Mouse (Mus musculus): ENCODE data around the gene Mns1.
"Not testable (repeated sequence)": the region's sequence is repeated elsewhere in the genome, so short reads cannot be mapped to it uniquely, and the experiment has no call there.

Mns1 gene

DNA sequence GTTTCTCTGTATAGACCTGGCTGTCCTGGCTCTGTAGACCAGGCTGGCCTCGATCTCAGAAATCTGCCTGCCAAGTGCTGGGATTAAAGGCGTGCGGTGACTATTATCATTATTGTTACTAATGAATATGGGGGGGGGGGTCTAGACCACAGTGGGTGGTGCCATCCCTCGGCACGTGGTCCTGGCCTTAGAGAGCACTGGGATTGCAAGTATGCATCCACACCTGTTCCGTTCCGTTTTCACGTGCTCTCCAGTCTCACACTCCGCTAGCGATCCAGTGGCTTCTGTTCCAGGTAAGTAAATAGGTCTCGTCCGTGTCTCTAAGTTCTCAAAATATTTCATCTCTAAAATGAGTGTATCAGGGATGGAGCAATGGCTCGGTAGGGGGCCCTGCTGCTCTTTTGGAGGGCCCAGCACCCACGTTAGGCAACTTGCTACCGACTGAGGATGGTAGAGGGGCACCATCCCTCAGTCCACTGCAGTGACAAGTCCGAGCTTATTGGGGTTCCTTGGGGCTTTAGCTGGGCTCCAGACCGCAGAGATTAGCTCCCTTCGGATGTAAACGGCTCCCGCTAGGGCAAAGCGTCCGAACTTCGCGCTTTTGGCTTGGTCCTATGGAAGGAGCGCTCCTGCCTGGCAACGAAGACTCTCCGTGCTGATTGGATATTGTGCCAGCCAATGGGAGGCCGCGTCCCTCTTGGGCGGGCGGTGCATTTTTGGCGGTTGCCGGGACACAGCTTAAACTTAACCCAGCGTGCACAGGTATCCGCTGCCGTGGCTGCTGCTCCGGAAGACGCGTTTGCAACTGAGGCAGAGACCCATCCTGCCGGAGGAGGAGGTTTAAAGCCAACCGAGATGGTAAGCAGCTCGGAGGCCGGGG is at the start of gene Mns1:
Gene Mns1 (plus strand): TSS at position 190 of the 880 bp plus-strand sequence.
- DNase-seq (ENCODE audit: low spot score in 2 of 2): peak; percentile 91 to 95

DNA sequence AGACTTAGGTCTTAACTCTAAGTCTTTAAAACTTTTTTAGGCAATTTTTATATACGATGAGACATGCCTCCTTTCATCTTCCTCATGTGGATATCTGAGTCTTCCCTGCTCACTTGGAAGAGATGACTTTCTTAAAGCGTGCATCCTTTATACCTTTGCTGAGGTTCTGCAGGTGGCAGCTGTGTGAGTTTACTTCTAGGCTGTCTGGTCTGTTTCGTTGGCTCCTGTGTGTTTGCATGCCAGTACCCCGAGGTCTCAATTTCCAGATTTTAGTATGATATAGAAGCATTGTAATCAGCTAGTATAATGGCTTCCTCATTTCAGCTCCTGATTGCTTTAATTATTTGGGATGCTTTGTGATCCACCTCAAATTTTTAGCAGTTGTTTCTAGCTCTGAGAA is 48.9 kb upstream of the Mns1 start:
- DNase-seq (ENCODE audit: low spot score in 2 of 2): no peak

DNA sequence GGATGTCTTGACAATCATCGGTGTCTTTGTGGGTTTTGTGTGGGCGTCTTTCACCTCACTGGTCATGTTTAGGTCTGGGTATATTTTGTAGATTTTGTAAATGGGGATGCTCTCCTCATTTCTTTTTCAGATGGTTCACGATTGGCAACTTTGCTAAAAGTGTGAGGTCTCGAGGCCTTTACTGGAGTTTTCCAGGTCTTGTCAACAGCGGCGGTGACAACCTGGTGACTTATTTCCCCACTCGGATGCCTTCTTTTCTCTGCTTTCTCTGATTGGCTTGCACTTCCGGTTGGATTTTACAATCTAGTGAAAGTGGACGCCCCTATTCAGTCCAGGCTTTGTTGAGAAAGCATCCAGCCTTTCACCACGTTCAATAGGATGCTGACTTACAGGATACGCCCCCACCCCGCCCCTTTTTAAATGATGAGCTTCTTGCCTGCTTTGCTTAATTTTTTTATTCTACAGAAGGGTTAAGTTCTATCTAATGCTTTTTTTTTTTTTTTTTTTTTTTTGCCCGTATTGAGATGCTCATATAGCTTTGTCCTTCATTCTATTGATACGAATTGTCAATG is 48.3 kb upstream of the Mns1 start:
- DNase-seq (ENCODE audit: low spot score in 2 of 2): no peak

DNA sequence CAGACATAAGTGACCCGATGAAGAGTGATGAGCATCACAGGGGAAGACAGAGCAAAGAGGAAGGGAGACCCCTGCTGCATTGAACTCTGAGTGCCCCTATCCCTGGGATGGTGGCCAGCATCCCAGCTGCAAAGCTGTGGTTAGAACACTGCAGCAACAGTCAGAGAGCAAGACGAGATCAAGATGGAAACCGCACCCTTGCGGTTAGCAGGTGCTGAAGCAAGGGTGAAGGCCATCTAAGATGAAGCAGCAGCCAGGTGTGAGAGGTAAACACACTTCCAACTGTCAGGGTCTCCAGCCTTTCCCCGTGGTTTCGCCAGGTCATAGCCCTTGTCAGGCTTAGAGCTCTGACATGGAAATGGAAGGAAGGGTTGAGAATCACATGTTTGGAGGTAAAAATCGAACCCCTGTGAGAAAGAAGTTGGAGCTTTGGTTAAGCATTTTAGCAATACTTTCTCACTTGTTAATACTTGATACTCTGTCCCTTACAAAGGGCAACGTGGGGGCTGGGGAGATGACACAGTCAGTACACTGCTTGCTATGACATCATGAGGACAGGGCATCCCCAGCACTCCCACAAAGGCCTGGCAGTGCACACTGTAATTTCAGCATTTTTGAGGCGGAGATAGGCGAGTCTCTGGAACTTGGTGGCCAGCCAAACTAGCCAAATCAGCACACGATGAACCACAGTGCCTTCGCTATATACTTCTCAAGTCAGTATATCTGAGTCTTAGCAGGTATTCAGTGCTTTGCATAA is 47.3 kb upstream of the Mns1 start:
- DNase-seq (ENCODE audit: low spot score in 2 of 2): no peak

DNA sequence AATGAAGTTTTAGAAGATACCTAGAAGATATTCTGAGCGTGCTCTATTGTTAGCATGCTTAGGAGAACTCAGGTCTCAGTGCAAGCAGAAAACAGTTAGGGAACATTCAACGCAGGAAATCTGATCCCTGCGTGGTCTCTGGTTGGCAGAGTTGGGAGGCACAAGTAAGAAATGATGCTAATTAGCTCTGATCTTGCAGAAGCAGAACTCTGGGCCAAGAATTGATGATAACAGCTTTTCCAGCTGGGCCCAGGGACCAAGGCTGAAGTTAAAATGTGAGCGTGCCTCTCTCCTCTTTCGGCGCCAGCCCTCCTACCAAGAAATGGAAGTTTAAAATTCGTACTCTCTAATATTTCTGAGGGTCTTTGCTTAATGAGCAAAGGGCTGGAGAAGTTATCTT is 45.1 kb upstream of the Mns1 start:
- no peak for DNase-seq (ENCODE audit: low spot score in 2 of 2)

DNA sequence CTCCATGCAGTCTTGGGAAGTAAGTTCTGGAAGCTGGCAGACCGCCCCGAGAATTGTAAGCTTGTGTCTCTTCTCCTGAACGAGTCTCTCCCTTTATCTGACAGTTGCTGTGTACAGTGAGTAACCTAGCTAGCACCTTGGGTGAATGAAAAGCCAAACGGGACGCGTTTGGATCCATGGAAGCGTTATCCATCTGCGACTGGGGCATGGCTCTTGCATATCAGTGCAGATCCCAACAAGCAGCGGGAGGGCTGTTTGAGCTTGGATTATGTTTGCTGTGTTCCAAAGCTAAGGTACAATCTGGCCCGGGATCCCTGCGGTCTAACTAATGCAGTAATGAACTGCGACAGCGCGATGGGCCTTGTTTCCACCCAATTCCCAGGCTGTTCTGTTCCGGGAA is 44.6 kb upstream of the Mns1 start:
- DNase-seq (ENCODE audit: low spot score in 2 of 2): no peak

DNA sequence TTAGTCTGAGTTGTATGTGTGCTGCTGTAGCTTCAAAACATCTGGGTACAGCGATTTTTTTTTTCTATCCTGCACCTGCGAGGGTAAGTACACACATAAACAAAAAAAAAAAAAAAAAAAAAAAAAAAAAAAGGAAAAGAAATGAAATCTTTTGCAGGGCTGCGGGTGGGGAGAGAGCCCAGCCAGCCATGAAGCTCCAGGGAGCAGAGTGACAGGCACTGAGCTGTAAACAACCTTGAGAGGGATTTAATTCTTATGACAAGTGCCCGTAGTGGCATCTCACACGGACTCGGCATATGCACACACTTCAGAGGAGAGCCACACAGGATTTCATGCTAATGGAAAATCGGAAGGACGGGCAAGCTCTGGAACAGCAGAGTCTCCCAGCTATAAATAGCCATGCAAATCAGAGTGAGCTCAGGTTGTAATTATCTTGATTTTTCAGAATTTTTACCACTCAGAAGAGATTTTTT is 43.9 kb upstream of the Mns1 start:
- DNase-seq (ENCODE audit: low spot score in 2 of 2): no peak

DNA sequence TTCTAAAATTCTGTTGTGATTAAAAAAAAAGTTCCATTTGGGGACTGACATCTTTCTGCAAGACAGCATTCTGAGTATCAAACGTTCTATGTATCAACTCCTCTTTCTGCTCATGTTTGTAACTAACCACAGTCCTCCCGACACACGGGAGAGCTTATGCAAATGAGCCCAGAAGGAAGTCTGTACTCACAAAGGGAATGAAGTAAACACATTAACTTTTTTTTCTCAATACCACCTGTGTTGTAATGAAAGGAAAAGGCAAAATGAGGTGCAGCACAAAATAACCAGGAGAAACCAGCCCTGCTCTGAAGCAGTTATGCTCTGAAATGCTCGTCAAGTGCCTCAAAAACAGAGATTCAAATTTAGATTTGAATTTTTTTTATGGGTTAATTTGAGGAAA is 37.7 kb upstream of the Mns1 start:
- no peak for DNase-seq (ENCODE audit: low spot score in 2 of 2)

DNA sequence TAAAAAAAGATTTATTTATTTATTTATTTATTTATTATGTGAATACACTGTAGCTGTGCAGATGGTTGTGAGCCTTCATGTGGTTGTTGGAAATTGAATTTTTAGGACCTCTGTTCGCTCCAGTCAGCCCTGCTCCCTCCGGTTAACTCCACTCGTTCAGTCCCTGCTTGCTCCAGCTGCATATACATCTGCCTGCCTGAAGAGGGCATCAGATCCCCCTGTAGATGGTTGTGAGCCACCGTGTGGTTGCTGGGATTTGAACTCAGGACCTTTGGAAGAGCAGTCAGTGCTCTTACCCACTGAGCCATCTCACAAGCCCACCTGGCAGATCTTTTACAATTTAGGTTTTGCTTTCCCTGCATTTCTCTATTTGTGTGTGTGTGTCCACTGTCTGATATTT is 36.0 kb upstream of the Mns1 start:
- DNase-seq (ENCODE audit: low spot score in 2 of 2): not testable (repeated sequence)

DNA sequence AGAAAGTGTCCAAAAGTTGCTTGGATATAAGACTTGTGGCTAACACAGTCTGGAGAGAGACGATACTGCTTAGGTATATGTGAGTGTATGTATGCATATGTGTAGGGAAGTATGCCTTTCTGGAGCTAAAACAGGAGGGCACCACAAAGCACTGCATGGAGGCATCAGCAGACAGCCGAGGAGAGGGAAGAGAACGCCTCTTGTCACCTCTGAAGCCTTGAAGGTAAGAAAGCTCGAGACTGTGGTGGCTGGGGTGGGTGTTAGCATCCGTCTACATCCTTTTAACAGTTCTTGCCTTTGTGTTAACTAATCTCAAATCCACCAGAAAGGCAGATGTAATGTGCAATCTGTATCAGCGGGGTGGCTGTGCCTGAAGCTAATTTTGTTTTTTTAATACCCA is 34.4 kb upstream of the Mns1 start:
- no peak for DNase-seq (ENCODE audit: low spot score in 2 of 2)

DNA sequence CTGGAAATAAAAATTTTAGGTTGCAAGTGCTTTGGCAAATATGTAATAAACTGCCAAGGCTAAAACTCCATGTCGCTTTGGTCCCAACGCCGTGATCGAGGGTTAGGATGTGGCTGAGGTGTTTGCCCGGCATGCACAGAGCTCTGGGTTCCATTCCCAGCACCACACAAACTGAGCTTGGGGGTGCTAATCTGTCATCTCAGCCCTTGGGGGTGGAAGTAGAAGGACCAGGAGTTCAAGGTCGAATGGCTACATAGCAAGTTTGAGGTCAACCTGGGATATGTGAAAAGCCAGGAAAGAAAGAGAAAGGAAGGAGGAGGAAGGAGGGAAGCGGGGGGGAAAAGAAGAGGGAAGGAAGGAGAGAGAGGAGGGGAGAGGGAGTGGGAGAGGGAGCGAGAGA is 33.4 kb upstream of the Mns1 start:
- DNase-seq (ENCODE audit: low spot score in 2 of 2): no peak

DNA sequence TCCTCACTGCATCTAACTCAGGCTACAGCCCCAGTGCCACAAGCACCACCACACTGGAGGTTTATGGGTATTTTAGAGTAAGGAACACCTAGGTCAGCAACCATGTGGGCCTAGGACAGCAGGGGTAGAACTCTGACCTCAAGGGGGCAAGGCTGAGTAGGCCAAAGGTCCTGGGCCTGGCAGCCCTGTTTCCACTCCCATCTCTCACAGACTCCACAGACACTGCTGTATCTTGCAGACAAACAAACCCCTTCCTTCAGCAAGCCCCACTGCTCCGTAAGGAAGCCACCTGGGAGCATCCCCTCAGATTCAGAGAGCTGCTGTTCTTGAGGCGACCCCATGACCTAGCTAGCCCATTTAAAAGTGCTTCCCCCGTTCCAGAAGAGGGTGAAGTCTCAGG is 32.9 kb upstream of the Mns1 start:
- DNase-seq (ENCODE audit: low spot score in 2 of 2): no peak

DNA sequence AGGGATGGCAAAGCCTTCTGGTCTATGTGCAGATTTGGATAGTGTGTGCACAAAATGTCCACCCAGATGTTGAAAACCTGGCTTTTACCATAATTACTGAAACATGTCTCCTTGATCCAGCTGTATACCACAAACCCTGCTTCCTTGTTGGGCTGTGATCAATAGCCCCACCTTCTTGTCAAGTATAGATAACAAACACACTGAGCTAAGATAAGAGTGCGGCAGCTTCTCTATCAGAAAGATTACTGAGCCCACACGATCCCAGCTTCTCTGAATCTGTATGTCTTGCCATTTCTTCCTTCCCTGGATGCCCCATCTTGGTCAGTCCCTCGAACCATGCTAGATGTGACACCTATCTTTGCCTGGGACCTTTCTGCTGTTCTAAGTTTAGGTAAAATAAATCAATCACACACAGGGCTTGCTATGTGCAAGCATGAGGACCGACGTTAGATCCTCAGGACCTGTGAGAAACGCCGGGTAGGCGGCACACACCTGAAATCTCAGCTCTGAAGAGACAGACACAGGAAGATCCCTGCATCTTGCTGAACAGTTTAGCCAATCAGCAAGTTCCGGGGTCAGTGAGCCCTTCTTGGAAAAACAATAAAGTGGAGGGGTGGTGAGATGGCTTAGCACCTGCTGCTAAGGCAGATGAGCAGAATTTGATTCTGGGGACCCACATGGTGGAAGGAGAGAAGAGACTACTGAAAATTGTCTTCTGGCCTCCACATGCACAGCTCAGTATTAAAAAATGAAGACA is 31.8 kb upstream of the Mns1 start:
- no peak for DNase-seq (ENCODE audit: low spot score in 2 of 2)

DNA sequence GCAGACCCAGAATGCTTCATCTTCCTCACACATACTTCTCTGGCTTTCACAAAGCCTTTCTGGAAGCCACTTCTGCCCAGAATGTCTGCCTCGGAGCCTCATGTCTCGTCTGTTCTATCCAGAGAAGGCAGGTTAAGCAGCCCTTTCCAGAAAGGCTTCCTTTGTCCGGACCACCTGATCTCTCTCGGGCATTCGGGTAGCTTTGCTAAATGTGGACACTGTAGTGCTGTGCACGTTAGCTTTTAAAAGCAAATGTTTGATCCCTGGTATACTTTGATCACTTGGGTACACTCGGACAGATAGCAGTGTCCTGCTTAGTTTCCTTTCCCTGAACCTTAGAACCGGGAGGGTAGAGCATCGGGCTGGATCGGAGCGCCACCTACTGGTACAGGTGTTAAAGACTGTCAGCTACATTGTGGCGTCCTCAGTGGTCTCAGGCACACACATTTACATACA is 29.7 kb upstream of the Mns1 start:
- peak; percentile 88 to 94 for DNase-seq (ENCODE audit: low spot score in 2 of 2)

DNA sequence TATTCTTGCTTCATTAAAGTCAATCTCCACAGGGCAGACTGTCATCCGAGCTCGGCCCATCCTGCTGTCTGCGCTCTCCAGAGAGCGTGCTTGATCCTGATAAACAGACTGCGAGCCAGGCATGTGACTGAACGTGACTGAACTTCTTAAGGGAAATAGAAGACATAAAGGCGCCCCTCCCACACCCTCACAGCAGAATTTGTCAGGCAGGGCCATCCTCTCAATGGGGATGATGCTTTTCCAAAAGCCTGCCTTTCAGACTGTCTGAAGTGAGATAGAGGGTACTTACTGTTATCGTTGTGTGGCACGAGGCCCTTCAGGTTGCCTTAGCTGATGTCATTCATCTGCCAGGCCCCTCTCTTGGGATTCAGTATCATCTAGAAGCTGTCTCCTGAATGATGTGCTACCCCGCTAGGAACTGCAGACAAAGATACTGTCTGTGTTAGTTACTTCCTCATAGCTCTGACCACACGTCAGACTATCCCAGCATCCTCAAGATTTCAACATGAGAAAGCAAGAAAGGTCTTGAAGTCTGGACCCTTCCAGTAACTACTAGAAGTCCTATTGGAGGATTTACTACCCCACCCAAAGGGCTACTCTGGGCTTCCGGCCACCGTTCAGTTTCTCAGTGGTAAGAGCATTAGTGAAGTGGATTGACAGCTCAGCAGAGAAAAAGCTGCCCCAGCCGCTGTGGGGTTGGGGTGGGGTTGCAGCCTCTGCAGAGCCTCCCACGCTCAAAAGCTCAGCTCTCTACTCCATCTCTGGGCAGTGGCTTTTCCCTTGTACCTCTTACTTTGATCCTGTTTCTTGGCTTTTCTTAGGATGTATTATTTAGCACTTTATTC is 28.2 kb upstream of the Mns1 start:
- peak; percentile 61 to 82 for DNase-seq (ENCODE audit: low spot score in 2 of 2)

DNA sequence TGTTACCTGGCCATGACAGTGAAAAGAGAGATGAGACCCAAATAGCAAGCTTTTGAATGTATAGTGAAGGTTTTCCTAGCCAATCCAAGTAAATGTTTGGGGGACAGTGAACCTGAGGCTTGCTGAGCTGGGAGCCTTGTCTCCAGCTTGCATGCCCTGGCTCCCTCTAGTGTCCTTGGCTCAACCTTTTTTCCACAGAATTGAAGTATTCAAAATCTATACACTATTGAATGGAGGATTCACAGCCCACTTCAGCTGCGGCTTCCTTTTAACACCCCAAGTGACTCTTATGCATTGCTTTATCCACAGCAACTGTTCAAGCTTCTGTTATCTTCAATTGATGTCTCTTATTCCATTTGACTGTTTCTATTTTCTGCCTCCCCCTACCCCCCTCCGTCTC is 26.1 kb upstream of the Mns1 start:
- DNase-seq (ENCODE audit: low spot score in 2 of 2): no peak

DNA sequence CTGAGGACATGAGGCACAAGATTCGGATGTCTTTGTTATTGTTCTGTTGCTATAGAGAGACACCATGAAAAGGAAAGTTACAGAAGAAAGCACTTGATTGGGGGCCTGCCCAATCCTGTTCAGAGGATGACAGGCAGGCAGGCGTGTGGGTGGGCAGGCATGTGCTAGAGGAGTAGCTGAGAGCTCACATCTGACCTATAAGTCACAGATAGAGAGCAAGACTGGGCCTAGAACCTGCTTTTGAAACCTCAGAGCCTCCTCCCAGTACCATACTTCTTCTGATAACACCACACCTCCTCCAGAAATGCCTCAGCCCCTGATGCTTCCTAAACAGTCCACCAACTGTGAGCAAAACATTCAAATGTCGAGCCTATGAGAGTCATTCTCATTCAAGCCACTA is 19.4 kb upstream of the Mns1 start:
- DNase-seq (ENCODE audit: low spot score in 2 of 2): no peak

DNA sequence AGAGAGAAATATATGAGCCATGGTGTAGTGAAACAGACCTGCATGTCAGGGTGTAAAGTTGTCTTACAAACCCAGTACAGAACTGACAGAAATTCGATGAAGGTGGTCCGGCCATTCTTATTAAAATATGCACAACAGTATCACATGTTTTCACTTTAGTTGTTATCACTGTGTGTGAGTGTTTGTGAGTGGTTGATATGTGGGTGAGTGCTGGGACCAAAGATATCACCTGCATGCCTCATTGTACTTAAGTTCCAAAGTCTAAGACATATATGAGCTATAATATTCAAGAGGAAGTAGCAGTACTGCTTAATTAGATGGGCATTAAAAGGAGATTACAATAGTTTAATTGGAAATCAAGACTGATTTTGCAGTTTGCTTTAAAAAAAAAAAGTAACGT is 17.3 kb upstream of the Mns1 start:
- DNase-seq (ENCODE audit: low spot score in 2 of 2): no peak

DNA sequence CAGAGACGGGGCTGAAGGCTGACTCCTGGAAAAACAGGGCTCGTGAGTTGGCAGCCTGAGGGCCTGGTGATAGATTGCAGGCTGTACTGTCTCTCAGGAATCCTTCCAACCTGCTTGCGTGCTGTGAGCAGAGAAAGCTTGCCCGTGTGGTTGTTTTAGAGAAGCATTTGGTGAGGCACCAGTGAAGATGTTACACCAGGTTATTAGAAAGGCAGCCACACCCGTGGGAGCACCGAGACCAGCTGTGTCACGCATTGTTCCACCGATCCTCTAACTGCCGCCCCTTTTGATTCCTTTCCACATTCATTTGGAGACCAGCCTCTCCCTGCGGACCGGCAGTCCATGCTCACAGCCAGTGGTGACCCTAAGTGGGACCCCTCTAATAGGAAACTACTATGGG is 15.5 kb upstream of the Mns1 start:
- no peak for DNase-seq (ENCODE audit: low spot score in 2 of 2)

DNA sequence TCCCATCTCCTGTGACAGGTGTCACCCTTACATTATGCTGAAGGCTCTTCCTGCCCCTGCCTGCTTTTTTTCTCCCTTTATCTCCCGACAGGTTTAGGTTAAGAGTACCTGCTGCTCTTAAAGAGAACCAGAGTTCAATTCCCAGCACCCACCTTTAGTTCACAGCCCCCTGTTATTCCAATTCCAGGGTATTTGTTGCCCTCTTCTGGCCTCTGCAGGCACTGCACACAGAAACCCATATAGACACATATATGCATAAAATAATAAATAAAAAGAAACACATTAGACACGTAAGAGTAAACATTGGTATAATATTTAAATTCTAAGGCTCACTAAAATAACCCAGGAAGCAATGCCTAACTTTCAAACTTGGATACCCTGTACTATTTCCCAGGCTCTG is 15.1 kb upstream of the Mns1 start:
- no peak for DNase-seq (ENCODE audit: low spot score in 2 of 2)

DNA sequence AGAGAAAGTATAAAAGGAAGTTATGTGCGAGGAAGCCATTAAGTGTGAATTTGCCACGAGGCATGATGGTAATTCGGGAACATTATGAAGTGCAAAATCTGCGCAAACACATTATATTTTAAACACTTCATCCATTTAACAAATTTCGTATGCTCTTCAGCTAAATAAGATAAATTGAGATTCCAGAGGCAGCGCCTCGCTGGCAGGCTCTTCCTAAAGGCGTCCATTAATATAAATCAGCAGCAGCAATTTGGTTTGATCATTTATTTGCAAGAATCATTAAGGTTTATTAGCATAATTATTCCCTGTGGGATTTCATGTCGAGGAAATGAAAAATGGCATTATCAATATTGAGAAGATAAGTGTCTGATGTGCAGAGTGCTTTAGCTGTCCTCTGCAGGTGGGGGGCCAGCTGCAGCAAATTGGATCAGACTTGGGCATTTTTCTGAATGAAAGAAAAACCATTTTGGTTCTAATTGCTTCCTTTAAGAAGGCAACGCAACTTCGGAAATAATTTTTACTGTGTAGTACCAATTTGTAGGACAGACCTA is 12.4 kb upstream of the Mns1 start:
- no peak for DNase-seq (ENCODE audit: low spot score in 2 of 2)

All from spleen, postnatal 10 days (tissue).